Mouse (Mus musculus) olfactory bulb, adult 2 months (tissue): Measurements from ENCODE around the gene Abca1. TPM values are rescaled to one million over a fixed set of nuclear protein-coding genes. Genes with fewer than 3 reads are reported as not detected.

Experiments
- H3K27ac ChIP-seq: fragments of 200-500 bp; 2 replicates; pipeline ENCODE4 v1.5.1; 2012; ENCODE audit warnings: low read depth, low read length; ENCODE audit not compliant: insufficient read depth
- H3K4me1 ChIP-seq: fragments of 200-500 bp; 2 replicates; pipeline ENCODE4 v1.6.1; 2012; ENCODE audit warnings: low read length; ENCODE audit not compliant: control insufficient read depth, insufficient read depth
- H3K4me3 ChIP-seq: fragments of 200-500 bp; 2 replicates; pipeline ENCODE4 v1.5.1; 2012; ENCODE audit warnings: mild to moderate bottlenecking, low read depth, low read length, moderate library complexity; ENCODE audit not compliant: insufficient read depth
- CTCF ChIP-seq: fragments of 200-500 bp; IDR thresholded peaks from 2 replicates; pipeline ENCODE4 v1.5.1; 2012; ENCODE audit warnings: low read depth, mild to moderate bottlenecking, low read length, moderate library complexity; ENCODE audit not compliant: insufficient read depth
- POLR2A ChIP-seq: fragments of 200-500 bp; IDR thresholded peaks from 2 replicates; pipeline ENCODE4 v1.6.1; 2012; ENCODE audit warnings: mild to moderate bottlenecking, low read depth, low read length, moderate library complexity; ENCODE audit not compliant: insufficient read depth
- WGBS: fragments of 180-500 bp; shearing (Covaris S2); methylation state at CpG from one replicate; pipeline ENCODE4 v1.1.7; 2018; 5-methylcytosine and 5-hydroxymethylcytosine counted together
- polyA plus RNA-seq: library from polyadenylated mRNA; stranded (reverse); fragments of >200 nt; gene quantifications from 2 replicates; pipeline ENCODE4 v1.2.4, GENCODE M21; 2012; ENCODE audit warnings: low replicate concordance; ENCODE audit not compliant: missing spikeins, insufficient read depth, insufficient read length

Gene Abca1
- polyA plus RNA-seq, 1 experiment = 149 TPM

DNA sequence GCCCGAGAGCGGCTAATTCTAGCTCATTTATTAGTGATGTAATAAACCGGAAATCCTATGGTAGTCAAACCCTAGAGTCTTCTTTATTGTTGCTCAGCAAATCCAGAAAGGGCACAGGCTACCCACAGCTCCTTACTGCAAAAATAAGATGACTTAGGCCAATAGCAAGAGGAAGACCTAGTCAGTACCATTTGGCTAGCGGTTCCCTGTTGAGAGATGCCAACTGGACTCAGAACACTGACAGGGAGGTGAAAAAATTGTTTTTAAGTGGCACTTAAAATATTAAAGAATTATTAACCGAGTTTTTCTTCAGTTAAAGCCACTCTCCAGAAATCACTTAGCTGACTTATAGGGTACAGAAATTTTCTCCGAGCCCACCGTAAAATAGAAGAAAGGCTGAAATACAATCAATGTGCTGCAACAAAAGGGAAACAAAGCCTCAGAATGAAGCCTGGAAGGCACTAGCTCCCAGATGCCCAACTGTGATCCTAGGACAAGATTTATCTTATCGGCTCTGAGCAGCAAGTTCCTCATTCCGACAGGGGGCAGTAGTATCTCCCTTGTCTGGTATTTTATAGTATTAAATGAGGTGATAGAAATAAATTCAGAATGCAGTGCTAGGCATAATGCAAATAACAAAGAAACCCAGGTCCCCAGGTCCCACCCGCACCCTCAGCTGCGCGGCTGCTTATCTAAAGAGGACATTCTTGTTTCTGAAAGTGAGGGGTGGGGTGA, 14.1 kb downstream of the Abca1 start:
- WGBS = 82% methylated on average over 12 of the region's 12 CpGs
- no peak overlapping the region for H3K4me3 ChIP-seq

DNA sequence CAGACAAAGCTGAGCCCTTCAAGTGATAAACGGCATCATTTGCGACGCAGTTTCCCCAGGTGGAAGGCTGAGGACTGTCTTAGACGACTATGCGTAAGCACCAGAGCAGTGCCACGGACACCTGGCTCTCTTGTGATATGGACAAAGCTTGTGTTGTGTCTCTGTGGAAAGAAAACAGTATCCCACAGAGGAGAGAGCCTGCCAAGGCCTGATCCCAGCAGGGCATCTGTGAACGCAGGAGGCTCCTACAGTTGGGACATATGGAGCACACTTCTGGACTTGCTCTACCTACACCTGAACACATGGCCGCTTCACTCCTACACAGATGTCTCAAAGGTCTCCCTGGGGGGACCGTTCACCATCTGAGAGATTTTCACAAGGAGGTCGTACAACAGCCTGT, 15.1 kb downstream of the Abca1 start:
- Histone ChIP-seq H3K4me3 (no peak overlapping the region), H3K4me1 (0 out of 2 replicates have a peak, but pooled peaks cover 2% of the 10 kb centered on the region), H3K27ac (no peak overlapping the region)
- no peak for TF ChIP-seq POLR2A
- 84% methylated on average over 10 of the region's 10 CpGs for WGBS

More for the DNA sequence above, 14.1 kb downstream of the Abca1 start:
- no peak for TF ChIP-seq POLR2A
- TF ChIP-seq CTCF = no peak
- H3K27ac ChIP-seq = no peak overlapping the region
- 0 out of 2 replicates have a peak, but pooled peaks cover 2% of the 10 kb centered on the region for H3K4me1 ChIP-seq

DNA sequence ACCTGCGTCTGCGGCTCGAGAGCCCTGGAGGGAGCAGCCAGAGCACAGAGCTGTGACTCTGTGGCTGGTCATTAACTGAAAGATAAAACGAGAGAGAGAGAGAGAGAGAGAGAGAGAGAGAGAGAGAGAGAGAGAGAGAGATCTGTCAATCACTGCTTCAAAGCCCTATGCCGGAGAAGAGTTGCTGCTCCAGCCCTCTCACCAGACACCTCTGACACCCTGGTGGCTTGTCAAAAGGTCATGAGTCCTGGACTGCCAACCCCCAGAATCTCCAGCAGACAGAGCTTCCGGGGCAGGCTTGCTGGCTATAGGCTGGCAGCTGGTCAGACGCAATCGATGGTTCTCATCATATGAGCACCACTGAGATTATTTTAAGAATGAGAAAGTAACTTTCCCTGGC, 15.7 kb downstream of the Abca1 start:
- 82% methylated on average over 8 of the region's 8 CpGs for WGBS
- TF ChIP-seq POLR2A = no peak
- TF ChIP-seq CTCF = no peak
- Histone ChIP-seq H3K4me1 (0 out of 2 replicates have a peak, but pooled peaks cover 2% of the 10 kb centered on the region), H3K27ac (no peak overlapping the region), H3K4me3 (no peak overlapping the region)

DNA sequence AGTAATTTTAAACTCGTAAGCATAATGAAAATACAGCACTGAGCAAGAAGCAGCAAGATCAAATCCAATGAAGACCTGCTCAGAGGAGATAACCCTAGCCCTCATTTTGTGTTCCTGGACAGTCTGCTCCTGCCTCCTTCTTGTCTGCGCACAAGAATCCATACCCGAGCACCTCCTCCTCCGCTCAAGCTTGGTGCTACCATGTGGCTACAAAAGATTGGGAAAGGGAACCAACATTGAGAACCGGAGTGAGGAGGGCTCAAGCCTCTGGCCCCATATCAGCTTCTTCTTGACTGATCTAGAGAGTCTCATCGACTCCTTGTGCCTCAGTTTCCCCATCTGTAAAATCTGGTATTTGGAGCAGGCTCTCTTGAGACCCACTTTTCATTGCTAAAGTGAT, 19.0 kb downstream of the Abca1 start:
- 94% methylated on average over 6 of the region's 6 CpGs for WGBS
- no peak for TF ChIP-seq POLR2A
- TF ChIP-seq CTCF = no peak
- Histone ChIP-seq H3K4me1 (0 out of 2 replicates have a peak, but pooled peaks cover 2% of the 10 kb centered on the region), H3K4me3 (no peak overlapping the region), H3K27ac (no peak overlapping the region)

DNA sequence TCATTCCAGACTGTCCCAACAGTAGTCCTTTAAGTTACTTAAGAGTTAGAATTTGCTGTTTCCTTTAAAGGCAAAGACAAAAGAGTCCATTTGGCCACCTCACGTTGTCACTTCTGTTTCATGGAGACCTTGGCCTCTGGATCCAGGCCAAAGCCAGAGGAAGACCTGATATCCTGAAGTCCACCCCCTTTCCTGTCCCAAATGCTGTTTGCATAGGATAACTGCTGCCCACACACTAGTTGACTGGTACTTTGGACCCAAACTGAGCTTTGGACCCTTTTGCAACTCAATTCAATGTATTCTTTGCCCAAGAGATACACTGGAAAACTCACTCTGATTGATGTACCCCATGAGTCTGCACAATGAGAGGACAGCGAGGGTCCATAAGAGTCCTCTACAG, 20.2 kb downstream of the Abca1 start:
- H3K4me1 ChIP-seq = no peaks in the 10 kb centered on the region
- WGBS = 77% methylated on average over 2 of the region's 2 CpGs
- no peak overlapping the region for H3K27ac ChIP-seq
- TF ChIP-seq POLR2A (no peak), CTCF (no peak)
- no peak overlapping the region for H3K4me3 ChIP-seq

DNA sequence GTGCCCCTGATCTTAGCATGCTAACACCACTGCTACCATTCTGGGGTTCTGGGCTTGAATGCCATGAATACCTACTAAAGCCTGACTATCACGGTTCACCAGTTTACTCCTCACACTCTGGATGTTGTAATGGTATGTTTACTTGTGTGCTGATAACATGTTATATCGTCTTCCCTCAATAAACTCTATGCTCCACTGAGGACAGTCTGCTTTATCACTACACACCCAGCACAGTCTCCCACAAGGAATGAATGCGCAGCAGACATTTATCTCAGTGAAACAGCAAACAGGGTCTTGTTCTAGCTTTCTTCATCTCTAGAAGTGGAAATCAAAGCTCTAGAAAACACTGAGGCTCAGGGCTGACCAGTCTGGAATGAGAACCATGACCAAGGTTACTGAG, 20.7 kb downstream of the Abca1 start:
- 82% methylated on average over 3 of the region's 3 CpGs for WGBS
- Histone ChIP-seq H3K4me3 (no peak overlapping the region), H3K4me1 (no peaks in the 10 kb centered on the region), H3K27ac (no peak overlapping the region)
- TF ChIP-seq CTCF (no peak), POLR2A (no peak)

DNA sequence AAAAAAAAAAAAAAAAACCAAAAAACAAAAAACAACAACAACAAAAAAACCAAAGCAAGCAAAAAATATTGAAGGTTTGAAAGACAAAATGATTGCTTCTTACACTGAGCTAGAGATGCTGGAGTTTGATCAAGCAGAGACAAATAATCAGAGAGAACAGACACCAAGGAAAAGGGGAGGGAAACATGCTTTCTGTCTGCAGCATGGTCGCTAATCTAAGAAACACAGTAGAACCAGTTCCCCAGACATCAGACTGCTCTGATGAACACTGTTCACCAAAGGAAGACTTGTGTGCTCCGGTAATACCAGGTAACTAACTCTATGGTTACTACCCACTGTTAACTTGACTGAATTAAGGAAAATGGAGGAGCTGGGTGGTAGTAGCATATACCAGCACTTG, 22.6 kb downstream of the Abca1 start:
- TF ChIP-seq POLR2A = no peak
- no peak overlapping the region for H3K4me3 ChIP-seq
- 81% methylated on average over 2 of the region's 2 CpGs for WGBS
- no peak overlapping the region for H3K27ac ChIP-seq
- no peaks in the 10 kb centered on the region for H3K4me1 ChIP-seq

DNA sequence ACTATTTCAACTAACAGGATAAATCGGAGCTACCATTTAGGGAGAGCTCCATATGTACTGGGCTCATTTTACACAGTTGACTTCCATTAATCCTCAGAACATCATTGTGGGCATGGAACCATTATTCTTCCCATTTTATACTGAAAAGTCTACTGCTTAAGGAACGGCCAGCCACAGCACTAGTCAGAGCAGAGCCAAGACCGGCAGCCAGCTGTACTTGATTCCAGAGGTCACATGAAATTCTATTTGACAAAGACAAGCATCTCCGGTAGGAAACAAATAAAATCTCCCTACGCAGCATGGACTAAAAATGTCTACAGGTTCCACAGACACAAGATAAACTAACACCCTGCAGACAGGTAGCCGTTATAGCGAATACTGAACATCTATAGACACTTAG, 24.9 kb downstream of the Abca1 start:
- no peak overlapping the region for H3K27ac ChIP-seq
- WGBS = 74% methylated on average over 7 of the region's 7 CpGs
- H3K4me3 ChIP-seq = no peak overlapping the region
- H3K4me1 ChIP-seq = no peaks in the 10 kb centered on the region
- TF ChIP-seq POLR2A = no peak
- TF ChIP-seq CTCF = no peak

DNA sequence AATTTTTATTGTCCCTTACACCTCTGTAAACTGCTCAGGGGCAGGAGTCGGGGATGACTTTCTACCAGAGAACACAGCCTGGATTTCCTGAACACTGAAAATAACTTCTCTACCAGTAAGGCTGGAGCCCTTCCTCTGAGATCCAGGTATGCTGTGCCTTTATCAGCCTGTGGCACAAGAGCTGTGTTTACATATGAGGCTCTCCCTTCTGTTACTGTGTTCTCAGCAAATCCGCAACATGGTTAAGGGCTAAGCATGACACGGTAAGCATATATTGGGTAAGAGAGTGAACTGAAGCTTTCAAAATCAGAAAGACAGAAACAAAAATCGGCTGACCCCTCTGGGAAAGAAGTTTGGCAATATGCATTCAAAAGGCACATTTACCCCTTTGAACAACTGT, 25.7 kb downstream of the Abca1 start:
- WGBS = 84% methylated on average over 4 of the region's 4 CpGs
- Histone ChIP-seq H3K4me1 (no peaks in the 10 kb centered on the region), H3K27ac (no peak overlapping the region), H3K4me3 (no peak overlapping the region)
- no peak for TF ChIP-seq CTCF
- no peak for TF ChIP-seq POLR2A
